Comparison of ENCODE assay signal across 8 mouse cellular contexts in the genomic region with DNA sequence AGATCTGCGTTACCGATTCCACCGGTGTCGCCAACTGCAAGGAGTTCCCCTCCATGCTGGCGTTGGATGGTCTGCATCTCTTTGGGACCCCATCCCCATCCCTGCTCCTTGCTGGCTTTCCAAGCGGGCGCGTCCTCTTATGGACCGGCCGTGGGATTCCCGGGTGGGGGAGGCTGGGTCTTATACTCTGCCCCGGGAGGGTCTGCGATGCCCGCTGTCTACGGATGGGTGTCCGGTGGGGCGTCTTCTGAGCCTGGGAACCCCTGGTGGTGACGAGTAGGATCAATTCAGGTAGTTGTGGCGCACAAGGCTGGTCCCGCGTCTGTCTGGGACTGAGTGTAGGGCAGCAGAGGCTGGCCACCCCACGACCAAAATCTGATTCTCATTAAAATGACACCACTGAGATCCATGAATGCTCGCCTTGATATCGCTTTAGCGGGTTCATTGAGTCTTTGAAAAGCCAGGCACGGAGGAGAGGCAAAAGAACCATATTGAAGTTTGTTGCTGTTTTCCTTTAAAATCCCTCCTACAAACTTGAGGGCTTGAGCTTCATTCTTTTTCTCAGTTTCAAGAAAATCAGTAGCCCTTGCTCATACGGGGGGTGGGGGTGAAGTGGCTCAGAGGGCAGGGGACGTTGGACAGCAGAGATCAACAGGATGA.
DNase-seq lines count a peak whose midpoint lies in the region; ATAC-seq and TF ChIP-seq lines count a peak whose summit lies in the region.

No protein-coding gene starts in this region.

- 2% methylated on average over 28 of the region's 28 CpGs for WGBS in kidney, embryonic 16.5 days
- 4% methylated on average over 28 of the region's 28 CpGs for WGBS in forebrain, postnatal 0 days
- WGBS in liver, embryonic 14.5 days (ENCODE audit: insufficient replicate concordance), result 2% methylated on average over 28 of the region's 28 CpGs
- 6% methylated on average over 28 of the region's 28 CpGs for WGBS in spleen, adult 2 months

- H3K36me3 ChIP-seq in kidney, embryonic 16.5 days (ENCODE audit: insufficient read depth, low read length), result no peaks in the 10 kb centered on the region
- no peaks in the 10 kb centered on the region for H3K36me3 ChIP-seq in forebrain, postnatal 0 days (ENCODE audit: insufficient read depth)
- no peaks in the 10 kb centered on the region for H3K36me3 ChIP-seq in liver, embryonic 14.5 days (replicated peaks; ENCODE audit: control insufficient read depth, insufficient read depth, low read depth)
- no peaks in the 10 kb centered on the region for H3K36me3 ChIP-seq in spleen, adult 2 months (ENCODE audit: control insufficient read depth, insufficient read depth, low read length)

- no peak for TF ChIP-seq POLR2A in spleen, adult 2 months (IDR thresholded peaks at IDR 0.05; ENCODE audit: low read depth, low read length)

- peak overlapping the region; percentile 56 for H3K9ac ChIP-seq in kidney, embryonic 16.5 days (replicated peaks; ENCODE audit: low read length)
- peak overlapping the region; percentile 43 for H3K9ac ChIP-seq in forebrain, postnatal 0 days
- no peak overlapping the region; the same call in 1 of the 2 replicates for H3K9ac ChIP-seq in liver, embryonic 14.5 days (replicated peaks)

- peak; percentile 29; the same call in 1 of the 2 replicates for TF ChIP-seq CTCF in forebrain, postnatal 0 days (IDR thresholded peaks at IDR 0.05; ENCODE audit: low read depth)
- TF ChIP-seq CTCF in liver, embryonic 14.5 days (IDR thresholded peaks at IDR 0.05; ENCODE audit: low read depth), result peak; percentile 26; the same call in 1 of the 2 replicates
- TF ChIP-seq CTCF in spleen, adult 2 months (IDR thresholded peaks at IDR 0.05; ENCODE audit: extremely low read depth, insufficient read depth, insufficient read length, insufficient replicate concordance), result no peak; the same call in 1 of the 2 replicates

- H3K27me3 ChIP-seq in kidney, embryonic 16.5 days (ENCODE audit: insufficient read depth, low read length), result 0 out of 2 replicates have a peak, but pooled peaks cover 4% of the 10 kb centered on the region
- H3K27me3 ChIP-seq in forebrain, postnatal 0 days (ENCODE audit: insufficient read depth, low read length), result peaks cover 5% of the 10 kb centered on the region; the same call in 1 of the 2 replicates
- H3K27me3 ChIP-seq in liver, embryonic 14.5 days (ENCODE audit: control insufficient read depth, insufficient read depth, low read length), result peaks cover 18% of the 10 kb centered on the region
- H3K27me3 ChIP-seq in spleen, adult 2 months (ENCODE audit: control insufficient read depth, insufficient read depth, low read length), result peaks cover 4% of the 10 kb centered on the region; the same call in 1 of the 2 replicates

- no peak overlapping the region for H3K27ac ChIP-seq in kidney, embryonic 16.5 days (ENCODE audit: low read length)
- no peak overlapping the region for H3K27ac ChIP-seq in forebrain, postnatal 0 days (ENCODE audit: low read depth, low read length)
- H3K27ac ChIP-seq in liver, embryonic 14.5 days, result no peak overlapping the region
- 0 out of 2 replicates have a peak overlapping the region, but pooled peaks have one; percentile 16 for H3K27ac ChIP-seq in spleen, adult 2 months (ENCODE audit: insufficient read depth, low read length)

- no peak for TF ChIP-seq EP300 in liver, embryonic 14.5 days (IDR thresholded peaks at IDR 0.05; ENCODE audit: low read depth)

- H3K9me3 ChIP-seq in kidney, embryonic 16.5 days (ENCODE audit: low read length), result no peaks in the 10 kb centered on the region
- H3K9me3 ChIP-seq in forebrain, postnatal 0 days (ENCODE audit: low read length), result no peaks in the 10 kb centered on the region
- H3K9me3 ChIP-seq in liver, embryonic 14.5 days (ENCODE audit: control insufficient read depth, low read length), result no peaks in the 10 kb centered on the region

- DNase-seq in kidney, adult 18-20 months, result no peak
- DNase-seq in ZHBTc4 (ENCODE audit: low read depth, low spot score), result peak; percentile 64
- DNase-seq in forebrain, postnatal 0 days, result no peak
- no peak for DNase-seq in liver, embryonic 14.5 days (ENCODE audit: low read depth in 3 of 3, low spot score in 3 of 3)
- DNase-seq in spleen, adult 2 months (ENCODE audit: low read depth in 1 of 2, low spot score in 2 of 2), result peak in 1 of 2 experiments; percentile 18
- no peak for DNase-seq in layer of hippocampus, adult 9-11 months
- no peak for DNase-seq in left cerebral cortex, adult 9 months (ENCODE audit: low spot score in 2 of 2)

- ATAC-seq in kidney, embryonic 16.5 days (ENCODE audit: low FRiP score, low TSS enrichment), result peak; percentile 50
- ATAC-seq in forebrain, postnatal 0 days, result peak; percentile 66
- no peak for ATAC-seq in liver, embryonic 14.5 days (ENCODE audit: insufficient read depth)

- H3K4me2 ChIP-seq in kidney, embryonic 16.5 days (replicated peaks; ENCODE audit: low read depth, low read length), result peak overlapping the region; percentile 96
- peak overlapping the region; percentile 97 for H3K4me2 ChIP-seq in forebrain, postnatal 0 days (ENCODE audit: low read depth)
- peak overlapping the region; percentile 77 for H3K4me2 ChIP-seq in liver, embryonic 14.5 days (ENCODE audit: low read depth)

- H3K4me3 ChIP-seq in kidney, embryonic 16.5 days (ENCODE audit: low read length), result peak overlapping the region; percentile 57
- H3K4me3 ChIP-seq in forebrain, postnatal 0 days (ENCODE audit: low read depth, low read length), result peak overlapping the region; percentile 45
- peak overlapping the region; percentile 53 to 56 for H3K4me3 ChIP-seq in liver, embryonic 14.5 days (ENCODE audit: insufficient read depth in 1 of 2, low read depth in 2 of 2, low read length in 2 of 2)
- H3K4me3 ChIP-seq in spleen, adult 2 months (ENCODE audit: extremely low read depth, insufficient read depth, insufficient read length), result peak overlapping the region; percentile 58

- peaks cover 11% of the 10 kb centered on the region for H3K4me1 ChIP-seq in kidney, embryonic 16.5 days (ENCODE audit: insufficient read depth, low read length)
- 0 out of 2 replicates have a peak, but pooled peaks cover 6% of the 10 kb centered on the region for H3K4me1 ChIP-seq in forebrain, postnatal 0 days (ENCODE audit: insufficient read depth)
- no peaks in the 10 kb centered on the region; a peak in 1 of 4 replicates for H3K4me1 ChIP-seq in liver, embryonic 14.5 days (replicated peaks; ENCODE audit: control insufficient read depth in 2 of 2, insufficient read depth in 2 of 2, low read length in 1 of 2)
- H3K4me1 ChIP-seq in spleen, adult 2 months (ENCODE audit: control insufficient read depth, insufficient read depth, insufficient read length), result peaks cover 15% of the 10 kb centered on the region; the same call in 1 of the 2 replicates
